In genomic region chr4:148490502-148490901, GRCm38 (mm10) we compare ENCODE assay signal across 13 mouse cellular contexts. TPM values are rescaled to one million over a fixed set of nuclear protein-coding genes. Genes with fewer than 3 reads are reported as not detected.
DNase-seq lines count a peak whose midpoint lies in the region; ATAC-seq lines count a peak whose summit lies in the region.
"Had no signal": no experiment of that assay in that cellular context is flagged by ENCODE, and none has a peak within 500 bp of the region (broad histone marks: within the 10 kb centered on the region; RNA-seq: fewer than 3 reads in every experiment).

No protein-coding gene starts in this region.

- H3K4me3 ChIP-seq in embryonic facial prominence, embryonic 13.5 days, result no peak overlapping the region
- no peak overlapping the region for H3K4me3 ChIP-seq in embryonic facial prominence, embryonic 10.5 days
- H3K4me3 ChIP-seq: embryonic facial prominence, embryonic 15.5 days; limb, embryonic 13.5 days had no signal

- H3K9ac ChIP-seq in embryonic facial prominence, embryonic 13.5 days, result 0 out of 2 replicates have a peak overlapping the region, but pooled peaks have one; percentile 3
- H3K9ac ChIP-seq: embryonic facial prominence, embryonic 15.5 days; hindbrain, embryonic 14.5 days; limb, embryonic 13.5 days had no signal

- DNase-seq in embryonic facial prominence, embryonic 10.5 days (ENCODE audit: low spot score), result no peak
- peak; percentile 29 to 31 for DNase-seq in heart, postnatal 10 days
- DNase-seq in heart, postnatal 14 days, result no peak
- DNase-seq in ovary, postnatal 36 days (ENCODE audit: low spot score), result peak; percentile 20
- no peak for DNase-seq in ovary, postnatal 14 days (ENCODE audit: low spot score)
- peak; percentile 38 for DNase-seq in testis, postnatal 14 days (ENCODE audit: low spot score)
- DNase-seq in urinary bladder, postnatal 14 days (ENCODE audit: low spot score), result no peak
- DNase-seq: layer of hippocampus, adult 9-11 months had no signal

- no peak for ATAC-seq in embryonic facial prominence, embryonic 13.5 days (ENCODE audit: insufficient number of reproducible peaks, insufficient read depth, low FRiP score, low TSS enrichment, low read depth)

- H3K27ac ChIP-seq in embryonic facial prominence, embryonic 13.5 days, result no peak overlapping the region
- no peak overlapping the region for H3K27ac ChIP-seq in embryonic facial prominence, embryonic 10.5 days (replicated peaks)
- H3K27ac ChIP-seq: embryonic facial prominence, embryonic 15.5 days; hindbrain, embryonic 14.5 days; limb, embryonic 13.5 days had no signal

- 69% methylated on average over 6 of the region's 6 CpGs for WGBS in embryonic facial prominence, embryonic 13.5 days
- 90% methylated on average over 6 of the region's 6 CpGs for WGBS in embryonic facial prominence, embryonic 10.5 days

- peaks cover 92% of the 10 kb centered on the region for H3K36me3 ChIP-seq in embryonic facial prominence, embryonic 13.5 days
- peaks cover 95% of the 10 kb centered on the region for H3K36me3 ChIP-seq in embryonic facial prominence, embryonic 10.5 days (replicated peaks)

- intact Hi-C loops in heart, postnatal 10 days (cut with DNase I), result no loop called here
- intact Hi-C loops in heart, postnatal 14 days (cut with DNase I), result no loop called here

- no peaks in the 10 kb centered on the region for H3K4me1 ChIP-seq in embryonic facial prominence, embryonic 13.5 days
- H3K4me1 ChIP-seq in embryonic facial prominence, embryonic 10.5 days, result 0 out of 2 replicates have a peak, but pooled peaks cover 3% of the 10 kb centered on the region
- H3K4me1 ChIP-seq: embryonic facial prominence, embryonic 15.5 days had no signal

- no peak overlapping the region for H3K4me2 ChIP-seq in embryonic facial prominence, embryonic 13.5 days
- H3K4me2 ChIP-seq: embryonic facial prominence, embryonic 15.5 days; hindbrain, embryonic 14.5 days; limb, embryonic 13.5 days had no signal

- no peaks in the 10 kb centered on the region for H3K27me3 ChIP-seq in embryonic facial prominence, embryonic 13.5 days
- H3K27me3 ChIP-seq in embryonic facial prominence, embryonic 10.5 days (replicated peaks; ENCODE audit: low read depth, poor library complexity, severe bottlenecking), result no peaks in the 10 kb centered on the region
- H3K27me3 ChIP-seq: embryonic facial prominence, embryonic 15.5 days; limb, embryonic 13.5 days had no signal

- no peaks in the 10 kb centered on the region for H3K9me3 ChIP-seq in embryonic facial prominence, embryonic 13.5 days
- no peaks in the 10 kb centered on the region for H3K9me3 ChIP-seq in embryonic facial prominence, embryonic 10.5 days
- H3K9me3 ChIP-seq: embryonic facial prominence, embryonic 15.5 days; limb, embryonic 13.5 days had no signal

RNA-seq across cellular contexts. Expression of gene Angptl7, which starts 9.8 kb away (rescaled TPM):
- polyA plus RNA-seq in embryonic facial prominence, embryonic 13.5 days (2015; fragmentation: Nextera tagmentation; extraction: Ambion mirVana), result 0.51 and 1.3 TPM in 2 replicates
- polyA plus RNA-seq in embryonic facial prominence, embryonic 10.5 days (2016; fragmentation: Nextera tagmentation; extraction: Ambion mirVana), result 0.23 and 0.37 TPM in 2 replicates
- 1 to 10 TPM; 3.3 to 4.8 TPM for total RNA-seq in heart, postnatal 10 days (2021)
- 1 to 10 TPM; 2.8 to 5.7 TPM for total RNA-seq in heart, postnatal 14 days (2021)
- total RNA-seq: megakaryocyte, adult 5-6 weeks had no signal

RNA-seq across cellular contexts. Expression of gene Mtor, which starts 42.1 kb away (rescaled TPM):
- polyA plus RNA-seq in embryonic facial prominence, embryonic 13.5 days (2015; fragmentation: Nextera tagmentation; extraction: Ambion mirVana), result 14.1 and 16.5 TPM in 2 replicates
- 20.7 and 23.7 TPM in 2 replicates for polyA plus RNA-seq in embryonic facial prominence, embryonic 10.5 days (2016; fragmentation: Nextera tagmentation; extraction: Ambion mirVana)
- total RNA-seq in heart, postnatal 10 days (2021), result 10 to 100 TPM; 57.5 to 59.4 TPM
- total RNA-seq in heart, postnatal 14 days (2021), result 10 to 100 TPM; 46.6 to 51.9 TPM

RNA-seq across cellular contexts. Expression of gene Ubiad1, which starts 45.9 kb away (rescaled TPM):
- polyA plus RNA-seq in embryonic facial prominence, embryonic 13.5 days (2015; fragmentation: Nextera tagmentation; extraction: Ambion mirVana), result 20.9 and 21.1 TPM in 2 replicates
- 22.9 and 23.6 TPM in 2 replicates for polyA plus RNA-seq in embryonic facial prominence, embryonic 10.5 days (2016; fragmentation: Nextera tagmentation; extraction: Ambion mirVana)
- total RNA-seq in heart, postnatal 10 days (2021), result 10 to 100 TPM; 22.7 TPM
- total RNA-seq in heart, postnatal 14 days (2021), result 10 to 100 TPM; 18.9 to 22.1 TPM

Comparison
In these comparisons a context has a peak if more than half of its experiments do, and no peak if none do; other contexts are left out.
1. DNase-seq: peak in heart, postnatal 10 days (2 of 2), ovary, postnatal 36 days (single experiment) and testis, postnatal 14 days (single experiment); none in embryonic facial prominence, embryonic 10.5 days (single experiment), heart, postnatal 14 days (0 of 2), ovary, postnatal 14 days (single experiment) and urinary bladder, postnatal 14 days (single experiment).